Mouse (Mus musculus) activated CD4-positive, CD25-positive, alpha-beta regulatory T cell, adult 9 weeks (primary cell): ENCODE results near the gene Bcor. TPM values are rescaled to one million over a fixed set of nuclear protein-coding genes. Genes with fewer than 3 reads are reported as not detected.

Experiments
- polyA plus RNA-seq: library from polyadenylated mRNA; unstranded; fragments of 100-300 nt; shearing (Covaris generic); gene quantifications from one replicate; pipeline ENCODE4 v1.2.1, GENCODE M21; 2017

Gene Bcor
- 28.1 TPM for polyA plus RNA-seq

DNA sequence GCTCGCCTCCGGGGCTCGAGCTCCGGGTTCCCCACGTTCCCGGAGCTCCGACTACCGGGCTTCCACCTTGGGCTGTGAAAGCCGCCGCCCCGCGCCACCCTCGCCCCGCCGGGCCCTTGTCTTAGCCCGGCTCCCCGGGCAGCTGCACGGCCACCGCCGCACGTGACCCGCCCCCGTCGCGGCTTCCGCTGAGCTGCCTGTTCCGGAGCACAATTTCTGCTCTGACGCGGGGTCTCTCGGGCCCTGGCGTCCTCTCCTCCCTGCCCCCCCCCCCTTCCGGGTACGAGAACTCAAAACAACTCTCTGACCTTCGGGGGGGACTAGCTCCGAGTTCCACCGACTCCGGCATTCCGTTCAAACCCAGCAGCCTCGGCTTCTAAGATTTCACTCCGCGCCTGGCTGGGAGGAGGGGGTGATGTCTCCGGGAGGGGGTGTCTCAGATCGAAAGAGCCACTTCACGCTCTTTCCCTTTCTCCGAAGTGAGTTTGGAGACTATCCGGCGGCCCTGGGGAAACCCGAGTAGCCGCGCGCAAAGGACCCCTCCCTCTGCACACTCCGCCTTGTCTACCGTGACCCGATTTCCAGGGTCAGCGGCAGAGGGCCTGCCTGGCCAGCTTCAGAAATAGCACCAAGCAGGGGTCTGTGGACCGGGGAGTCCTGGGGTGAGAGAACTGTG lies at the start of gene Bcor:
Gene Bcor, minus strand, starts transcription at position 375 of the 676 bp plus-strand sequence.

